Mouse (Mus musculus) adrenal gland, postnatal 36 days (tissue): ENCODE data around the gene Ap2a2. TPM values are rescaled to one million over a fixed set of nuclear protein-coding genes. Genes with fewer than 3 reads are reported as not detected.

Experiments used
- DNase-seq, 2 experiments: peaks; one replicate each; pipeline ENCODE4 v3.0.0; 2021; ENCODE audit warnings: mixed read lengths in 1 of 2
- long read RNA-seq, 2 experiments: library from polyadenylated mRNA; stranded (forward); transcript quantifications; one replicate each; pipeline ENCODE4 v2.0.0; 2021; ENCODE audit warnings: borderline sequencing depth in 2 of 2
- total RNA-seq, 2 experiments: library from RNA; stranded (reverse); gene quantifications; 2 replicates each; pipeline ENCODE4 v1.2.3; 2021

The Ap2a2 gene
- total RNA-seq, result 10 to 100 TPM; 57.5 to 75.9 TPM
- long read RNA-seq, experiment 1, full-length matches to known transcripts, result 27 of 59 reads
- long read RNA-seq, experiment 1, partial matches to known transcripts, result 11 of 59 reads
- long read RNA-seq, experiment 1, other reads (novel, unspliced or antisense), result 21 of 59 reads
- long read RNA-seq, experiment 2, full-length matches to known transcripts, result 11 of 27 reads
- long read RNA-seq, experiment 2, partial matches to known transcripts, result 2 of 27 reads
- long read RNA-seq, experiment 2, other reads (novel, unspliced or antisense), result 14 of 27 reads

GRCm38 (mm10) chr7:141561682-141562391 is at the start of gene Ap2a2:
TSS of gene Ap2a2 (plus strand) at chr7:141562173.
- DNase-seq, result peak; percentile 93 to 96

GRCm38 (mm10) chr7:141517638-141518037 is 44.3 kb upstream of the Ap2a2 start:
- DNase-seq, result peak in 1 of 2 experiments; percentile 53

- DNase-seq, result peak in 1 of 2 experiments; percentile 49
These were observed 43.7 kb upstream of the Ap2a2 start for GRCm38 (mm10) chr7:141518296-141518695.

GRCm38 (mm10) chr7:141518926-141519325 is 43.0 kb upstream of the Ap2a2 start:
- DNase-seq, result no peak

- DNase-seq, result peak in 1 of 2 experiments; percentile 36
These were observed 42.2 kb upstream of the Ap2a2 start for GRCm38 (mm10) chr7:141519795-141520194.

- DNase-seq, result no peak
These were observed 39.0 kb upstream of the Ap2a2 start for GRCm38 (mm10) chr7:141523007-141523406.

- no peak for DNase-seq
These were observed 37.7 kb upstream of the Ap2a2 start for GRCm38 (mm10) chr7:141524271-141524670.

GRCm38 (mm10) chr7:141524760-141525579 is 37.0 kb upstream of the Ap2a2 start:
- peak; percentile 74 to 81 for DNase-seq

- no peak for DNase-seq
These were observed 36.4 kb upstream of the Ap2a2 start for GRCm38 (mm10) chr7:141525580-141525925.

- DNase-seq, result no peak
These were observed 26.4 kb upstream of the Ap2a2 start for GRCm38 (mm10) chr7:141535570-141535969.

- peak in 1 of 2 experiments; percentile 25 for DNase-seq
These were observed 23.0 kb upstream of the Ap2a2 start for GRCm38 (mm10) chr7:141538852-141539555.

- DNase-seq, result peak; percentile 99
These were observed 22.2 kb upstream of the Ap2a2 start, which contains the start of gene Chid1 for GRCm38 (mm10) chr7:141539556-141540311. TSS of gene Chid1 (minus strand) at chr7:141539857.

- peak; percentile 25 to 40 for DNase-seq
These were observed 21.5 kb upstream of the Ap2a2 start for GRCm38 (mm10) chr7:141540312-141541081.

- DNase-seq, result no peak
These were observed 20.3 kb upstream of the Ap2a2 start for GRCm38 (mm10) chr7:141541681-141542080.

- DNase-seq, result no peak
These were observed 19.4 kb upstream of the Ap2a2 start for GRCm38 (mm10) chr7:141542588-141542987.

GRCm38 (mm10) chr7:141544654-141545053 is 17.3 kb upstream of the Ap2a2 start:
- DNase-seq, result no peak

GRCm38 (mm10) chr7:141549432-141550061 is 12.4 kb upstream of the Ap2a2 start:
- DNase-seq, result no peak

- no peak for DNase-seq
These were observed 11.5 kb upstream of the Ap2a2 start for GRCm38 (mm10) chr7:141550464-141550863.

GRCm38 (mm10) chr7:141558329-141558776 is 3.6 kb upstream of the Ap2a2 start:
- DNase-seq, result no peak

- no peak for DNase-seq
These were observed 3.0 kb upstream of the Ap2a2 start for GRCm38 (mm10) chr7:141558946-141559345.
